Mouse (Mus musculus): ENCODE results near the gene Itga4. TPM values are rescaled to one million over a fixed set of nuclear protein-coding genes. Genes with fewer than 3 reads are reported as not detected.

Itga4 gene
- polyA plus RNA-seq, 1 experiment from 2014 or later: 6.1 TPM

Other genes with a start within 250 kb of the Itga4 start
- 25.1 and 28.7 TPM in 2 replicates for gene Neurod1, start 201.3 kb downstream of the Itga4 start, polyA plus RNA-seq (2016; fragmentation: Nextera tagmentation; extraction: Ambion mirVana)
- 4.5 and 5.2 TPM in 2 replicates for gene Cerkl, start 201.4 kb downstream of the Itga4 start, polyA plus RNA-seq (2016; fragmentation: Nextera tagmentation; extraction: Ambion mirVana)